Mouse (Mus musculus) G1E (cell line): Measurements from ENCODE around the gene Acvr2a.

ENCODE experiments used
- CTCF ChIP-seq: IDR thresholded peaks from 2 replicates; pipeline ENCODE4 v1.5.1; 2012; ENCODE audit warnings: low read depth, low read length, inconsistent platforms, mixed read lengths
- GATA1 ChIP-seq: IDR thresholded peaks from 2 replicates; pipeline ENCODE4 v1.6.1; 2012; ENCODE audit warnings: borderline replicate concordance, low read length, inconsistent platforms, mixed read lengths
- POLR2AphosphoS5 ChIP-seq: IDR thresholded peaks from 2 replicates; pipeline ENCODE4 v1.6.1; 2012; ENCODE audit warnings: low read depth, low read length, inconsistent platforms; ENCODE audit not compliant: insufficient replicate concordance
- TAL1 ChIP-seq: conservative IDR thresholded peaks from 2 replicates; pipeline ENCODE4 v1.6.1; 2012; ENCODE audit warnings: low read depth, low read length, inconsistent platforms, mixed read lengths

- TF ChIP-seq CTCF (no peak), GATA1 (no peak), POLR2AphosphoS5 (no peak), TAL1 (no peak)
These were observed 20.1 kb downstream of the Acvr2a start for GRCm38 (mm10) chr2:48833884-48834450.
